Mouse (Mus musculus) heart, embryonic 15.5 days (tissue): ENCODE measurements around the gene Gsg1l2. TPM values are rescaled to one million over a fixed set of nuclear protein-coding genes. Genes with fewer than 3 reads are reported as not detected.
A peak's percentile ranks its signal among the peaks of the same experiment; 100 is the strongest.

ENCODE experiments used
- ATAC-seq: fragments of 200-750 bp; cut with Nextera tagmentation; replicated peaks from 2 replicates; pipeline ENCODE4 v1.8.0; 2017; ENCODE audit warnings: low read depth, moderate TSS enrichment; ENCODE audit not compliant: insufficient number of reproducible peaks, insufficient read depth, low FRiP score
- H3K27ac ChIP-seq: fragments of 300-500 bp; sonication (generic); 2 replicates; pipeline ENCODE4 v1.5.1; 2015; ENCODE audit warnings: mild to moderate bottlenecking, inconsistent platforms
- H3K27me3 ChIP-seq: fragments of 300-500 bp; sonication (generic); 2 replicates; pipeline ENCODE4 v1.6.1; 2015; ENCODE audit warnings: inconsistent platforms
- H3K36me3 ChIP-seq: fragments of 300-500 bp; sonication (generic); 2 replicates; pipeline ENCODE4 v1.6.1; 2015; ENCODE audit warnings: mild to moderate bottlenecking, inconsistent platforms
- H3K4me1 ChIP-seq: fragments of 300-500 bp; sonication (generic); replicated peaks from 2 replicates; pipeline ENCODE4 v1.6.1; 2015; ENCODE audit warnings: inconsistent platforms
- H3K4me2 ChIP-seq: fragments of 300-500 bp; sonication (generic); 2 replicates; pipeline ENCODE4 v1.6.1; 2015; ENCODE audit warnings: inconsistent platforms, mild to moderate bottlenecking, moderate library complexity
- H3K4me3 ChIP-seq: fragments of 300-500 bp; sonication (generic); 2 replicates; pipeline ENCODE4 v1.5.1; 2015; ENCODE audit warnings: mild to moderate bottlenecking, inconsistent platforms
- H3K9ac ChIP-seq: fragments of 300-500 bp; sonication (generic); 2 replicates; pipeline ENCODE4 v1.6.1; 2015; ENCODE audit warnings: mild to moderate bottlenecking, inconsistent platforms
- H3K9me3 ChIP-seq: fragments of 300-500 bp; sonication (generic); replicated peaks from 2 replicates; pipeline ENCODE4 v1.6.1; 2016; ENCODE audit warnings: inconsistent platforms
- WGBS: fragments of 180-500 bp; shearing (Covaris S2); methylation state at CpG from one replicate; pipeline ENCODE4 v1.1.7; 2015; ENCODE audit warnings: mixed read lengths; 5-methylcytosine and 5-hydroxymethylcytosine counted together
- polyA plus RNA-seq: library from polyadenylated mRNA; unstranded; fragments of >200 nt; fragmentation: Nextera tagmentation; extraction: Ambion mirVana; gene quantifications from 2 replicates; pipeline ENCODE4 v1.2.1, GENCODE M21; 2015

The Gsg1l2 gene
- polyA plus RNA-seq, 1 experiment from 2014 or later, result not detected

- 9% methylated on average over 5 of the region's 5 CpGs for WGBS
- ATAC-seq, result no peak
- Histone ChIP-seq H3K9ac (peak overlapping the region; percentile 35; the same call in 1 of the 2 replicates), H3K36me3 (no peaks in the 10 kb centered on the region), H3K4me1 (peaks cover 3% of the 10 kb centered on the region; the same call in 1 of the 2 replicates), H3K27ac (no peak overlapping the region), H3K4me2 (peak overlapping the region; percentile 58), H3K9me3 (no peaks in the 10 kb centered on the region), H3K4me3 (0 out of 2 replicates have a peak overlapping the region, but pooled peaks have one; percentile 22), H3K27me3 (no peaks in the 10 kb centered on the region)
Observed at GRCm38 (mm10) chr11:67819604-67820003, 45.2 kb downstream of the Gsg1l2 start.

DNA sequence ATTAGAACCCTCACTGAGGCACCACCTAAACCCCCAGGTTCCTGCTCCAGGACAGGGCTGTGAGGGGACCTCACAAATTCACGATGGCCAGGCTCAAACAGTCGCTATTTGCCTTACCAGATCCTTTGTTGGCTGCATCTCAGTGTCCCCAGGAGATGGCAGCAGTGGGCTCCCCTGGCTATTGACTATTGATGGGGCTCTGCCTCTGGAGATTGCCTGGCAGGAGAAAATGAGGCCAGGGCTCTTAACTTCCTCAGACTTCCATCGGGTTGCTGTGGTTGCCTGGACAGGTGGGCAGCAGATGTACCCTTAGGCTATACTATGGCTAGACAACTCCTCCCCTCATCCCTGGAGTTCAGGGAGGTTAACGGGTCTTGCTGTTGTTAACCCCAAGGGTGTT, 45.8 kb downstream of the Gsg1l2 start:
- no peak for ATAC-seq
- WGBS, result 25% methylated on average over 4 of the region's 4 CpGs

DNA sequence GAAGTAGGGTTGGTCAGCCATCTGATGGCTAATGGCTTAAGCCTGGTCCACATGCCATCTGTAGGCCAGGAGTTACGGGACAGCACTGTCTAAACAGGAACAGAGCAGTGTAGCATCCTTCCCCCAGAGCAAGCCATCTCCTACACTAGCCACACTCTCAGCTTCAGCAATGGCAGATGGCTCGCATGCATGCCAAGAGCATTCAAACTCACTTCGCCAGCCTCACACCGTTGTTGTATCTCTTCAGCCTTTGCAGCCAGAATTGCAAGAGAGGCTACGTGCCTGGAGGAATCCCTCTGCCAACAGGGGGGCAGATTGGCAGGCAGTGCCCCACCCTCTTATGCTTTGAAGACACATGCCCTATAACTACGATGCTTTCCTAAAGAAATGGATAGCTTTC, 47.2 kb downstream of the Gsg1l2 start:
- H3K4me3 ChIP-seq, result no peak overlapping the region

More for the DNA sequence above, 45.8 kb downstream of the Gsg1l2 start:
- Histone ChIP-seq H3K9me3 (no peaks in the 10 kb centered on the region), H3K27ac (no peak overlapping the region), H3K4me3 (no peak overlapping the region), H3K4me2 (peak overlapping the region; percentile 58), H3K4me1 (peaks cover 3% of the 10 kb centered on the region; the same call in 1 of the 2 replicates), H3K27me3 (no peaks in the 10 kb centered on the region), H3K9ac (no peak overlapping the region), H3K36me3 (no peaks in the 10 kb centered on the region)

DNA sequence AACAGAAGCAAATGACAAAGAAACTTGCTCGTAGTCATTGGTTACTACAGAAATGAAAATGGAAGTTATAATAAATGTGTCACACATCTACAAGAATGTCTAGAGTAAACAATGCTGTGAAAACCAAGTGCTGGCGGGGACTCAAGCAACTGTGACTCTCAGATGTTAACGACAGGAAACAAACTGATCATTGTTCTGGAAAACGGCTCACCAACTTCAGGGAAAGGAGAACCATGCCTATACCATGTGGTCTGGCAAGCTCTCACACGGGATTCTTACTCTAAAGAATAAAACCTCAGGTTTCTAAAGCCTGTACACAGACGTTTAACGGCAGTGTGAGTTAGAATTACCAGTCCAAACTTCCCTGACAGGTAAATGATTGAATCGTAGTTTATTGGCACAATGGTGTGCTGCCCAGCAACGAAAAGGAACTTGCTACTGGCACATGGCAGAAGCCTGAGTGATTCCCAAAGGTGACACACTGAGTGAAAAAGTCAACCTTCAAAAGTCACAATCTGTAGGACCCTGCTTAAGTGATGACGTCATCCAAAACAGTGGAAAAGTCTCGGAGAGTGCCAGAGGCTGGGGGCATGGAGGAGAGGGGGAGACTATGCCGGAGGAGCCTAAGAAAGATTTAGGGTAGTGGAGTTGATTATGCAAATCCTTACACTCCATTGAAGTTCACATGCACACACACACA, 54.1 kb downstream of the Gsg1l2 start:
- WGBS, result 45% methylated on average over 12 of the region's 12 CpGs
- no peak for ATAC-seq
- Histone ChIP-seq H3K9ac (no peak overlapping the region), H3K4me3 (no peak overlapping the region), H3K4me2 (no peak overlapping the region), H3K27ac (no peak overlapping the region), H3K4me1 (peaks cover 4% of the 10 kb centered on the region), H3K36me3 (no peaks in the 10 kb centered on the region), H3K27me3 (no peaks in the 10 kb centered on the region), H3K9me3 (no peaks in the 10 kb centered on the region)

More for the DNA sequence above, 47.2 kb downstream of the Gsg1l2 start:
- no peak overlapping the region for H3K9ac ChIP-seq
- WGBS, result 85% methylated on average over 6 of the region's 6 CpGs
- H3K36me3 ChIP-seq, result no peaks in the 10 kb centered on the region
- H3K27ac ChIP-seq, result no peak overlapping the region
- H3K9me3 ChIP-seq, result no peaks in the 10 kb centered on the region
- no peak overlapping the region for H3K4me2 ChIP-seq
- no peaks in the 10 kb centered on the region for H3K27me3 ChIP-seq
- no peak for ATAC-seq
- H3K4me1 ChIP-seq, result peaks cover 6% of the 10 kb centered on the region

DNA sequence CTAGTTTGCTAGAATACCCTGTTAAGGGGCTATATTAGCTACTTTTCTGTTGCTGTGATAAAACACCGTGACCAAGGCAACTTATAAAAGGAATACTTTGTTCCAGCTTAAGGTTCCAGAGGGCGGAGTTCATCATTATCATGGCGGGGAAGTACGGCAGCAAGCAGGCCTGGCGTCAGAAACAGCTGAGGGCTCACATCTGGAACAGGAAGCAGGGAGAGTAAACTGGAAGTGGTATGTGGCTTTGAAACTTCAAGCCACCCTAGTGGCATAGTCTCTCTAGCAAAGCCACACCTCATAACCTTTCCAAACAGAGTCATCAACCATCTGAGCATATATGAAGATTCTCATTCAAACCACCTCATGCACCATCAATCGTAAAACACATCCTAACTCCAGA, 55.1 kb downstream of the Gsg1l2 start:
- no peak for ATAC-seq
- no peaks in the 10 kb centered on the region for H3K9me3 ChIP-seq

DNA sequence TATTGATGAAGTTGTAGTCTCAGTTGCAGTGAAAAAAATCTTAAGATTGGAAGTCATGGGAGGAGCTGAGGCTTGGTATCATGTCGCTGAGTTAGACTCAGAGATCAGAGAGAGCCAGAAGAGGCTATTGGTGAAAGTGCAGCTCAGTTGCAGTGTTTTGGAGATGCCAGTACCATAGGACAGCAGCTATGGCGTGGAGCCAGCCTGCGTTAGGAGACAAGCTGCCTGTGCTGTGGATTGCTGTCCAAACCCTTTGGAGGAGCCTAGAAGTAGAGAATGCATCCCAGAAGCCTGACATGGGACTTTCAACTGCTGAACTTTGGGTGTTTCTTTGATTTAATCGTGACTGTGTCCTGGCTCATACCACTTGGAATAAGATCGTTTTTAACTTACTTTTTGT, 57.4 kb downstream of the Gsg1l2 start:
- no peak overlapping the region for H3K4me3 ChIP-seq
- no peak overlapping the region for H3K4me2 ChIP-seq
- no peaks in the 10 kb centered on the region for H3K36me3 ChIP-seq
- ATAC-seq, result no peak
- 61% methylated on average over 5 of the region's 5 CpGs for WGBS
- no peaks in the 10 kb centered on the region for H3K27me3 ChIP-seq
- H3K27ac ChIP-seq, result no peak overlapping the region
- no peak overlapping the region for H3K9ac ChIP-seq
- H3K4me1 ChIP-seq, result peaks cover 10% of the 10 kb centered on the region
- no peaks in the 10 kb centered on the region for H3K9me3 ChIP-seq

More for the DNA sequence above, 55.1 kb downstream of the Gsg1l2 start:
- WGBS, result 61% methylated on average over 6 of the region's 6 CpGs
- no peak overlapping the region for H3K4me3 ChIP-seq
- H3K27ac ChIP-seq, result no peak overlapping the region
- H3K4me1 ChIP-seq, result peaks cover 4% of the 10 kb centered on the region
- H3K36me3 ChIP-seq, result no peaks in the 10 kb centered on the region
- no peaks in the 10 kb centered on the region for H3K27me3 ChIP-seq
- H3K9ac ChIP-seq, result no peak overlapping the region
- no peak overlapping the region for H3K4me2 ChIP-seq

GRCm38 (mm10) chr11:67835408-67836078, 61.1 kb downstream of the Gsg1l2 start:
- H3K27ac ChIP-seq, result peak overlapping the region; percentile 73

More at GRCm38 (mm10) chr11:67835408-67836078, 61.1 kb downstream of the Gsg1l2 start:
- Histone ChIP-seq H3K4me1 (peaks cover 10% of the 10 kb centered on the region), H3K36me3 (no peaks in the 10 kb centered on the region), H3K27me3 (no peaks in the 10 kb centered on the region), H3K9ac (no peak overlapping the region), H3K4me2 (no peak overlapping the region), H3K9me3 (no peaks in the 10 kb centered on the region), H3K4me3 (no peak overlapping the region)
- WGBS, result 51% methylated on average over 10 of the region's 10 CpGs
- peak; percentile 79 for ATAC-seq

Other genes starting within 250 kb of the Gsg1l2 start
- not detected in 2 replicates for gene Rcvrn, start 79.3 kb upstream of the Gsg1l2 start, polyA plus RNA-seq
- gene Glp2r, start 3.5 kb upstream of the Gsg1l2 start, polyA plus RNA-seq, result not detected in 2 replicates
- gene Dhrs7c, start 23.6 kb downstream of the Gsg1l2 start, polyA plus RNA-seq, result 13.7 and 19.2 TPM in 2 replicates
- gene Usp43, start 147.5 kb downstream of the Gsg1l2 start, polyA plus RNA-seq, result 0.86 and 0.95 TPM in 2 replicates
- 0.28 and 0.42 TPM in 2 replicates for gene Cfap52, start 191.0 kb downstream of the Gsg1l2 start, polyA plus RNA-seq
- 45.4 and 61.7 TPM in 2 replicates for gene Stx8, start 191.6 kb downstream of the Gsg1l2 start, polyA plus RNA-seq